Mouse (Mus musculus): ENCODE measurements at regions not wholly inside any gene's neighbourhood (a gene's known extent, or its start where the extent isn't known, plus 50 kb on each side); places are given as distances from the start of the nearest gene placed in this dataset.

- no peak for TF ChIP-seq CTCF (IDR thresholded peaks at IDR 0.05; ENCODE audit: low read depth)
- Histone ChIP-seq H3K27me3 (replicated peaks; ENCODE audit: control insufficient read depth, insufficient read depth, low read length) (no peaks in the 10 kb centered on the region), H3K9me3 (ENCODE audit: control insufficient read depth) (no peaks in the 10 kb centered on the region), H3K4me2 (replicated peaks; ENCODE audit: low read depth) (no peak overlapping the region), H3K36me3 (ENCODE audit: control insufficient read depth, insufficient read depth) (no peaks in the 10 kb centered on the region), H3K9ac (ENCODE audit: low read depth, low read length) (no peak overlapping the region), H3K27ac (ENCODE audit: low read depth, low read length) (no peak overlapping the region), H3K4me3 (ENCODE audit: low read depth, low read length) (no peak overlapping the region), H3K4me1 (replicated peaks; ENCODE audit: control insufficient read depth, insufficient read depth, low read length) (no peaks in the 10 kb centered on the region)
- 75% methylated on average over 3 of the region's 3 CpGs for WGBS
- no peak for ATAC-seq
Observed at GRCm38 (mm10) chr6:89215021-89215420, 147.4 kb downstream of the Plxna1 start.

GRCm38 (mm10) chr6:89235416-89236075 is 126.9 kb downstream of the Plxna1 start:
- H3K4me3 ChIP-seq (ENCODE audit: low read depth, low read length), result no peak overlapping the region
- ATAC-seq, result no peak

GRCm38 (mm10) chr6:89236226-89236625 is 126.2 kb downstream of the Plxna1 start:
- WGBS, result 32% methylated on average over 8 of the region's 8 CpGs
- H3K36me3 ChIP-seq (ENCODE audit: control insufficient read depth, insufficient read depth), result no peaks in the 10 kb centered on the region
- no peak overlapping the region for H3K4me2 ChIP-seq (replicated peaks; ENCODE audit: low read depth)
- no peak overlapping the region for H3K4me3 ChIP-seq (ENCODE audit: low read depth, low read length)
- no peaks in the 10 kb centered on the region for H3K27me3 ChIP-seq (replicated peaks; ENCODE audit: control insufficient read depth, insufficient read depth, low read length)
- no peak overlapping the region for H3K27ac ChIP-seq (ENCODE audit: low read depth, low read length)
- H3K9ac ChIP-seq (ENCODE audit: low read depth, low read length), result no peak overlapping the region
- H3K4me1 ChIP-seq (replicated peaks; ENCODE audit: control insufficient read depth, insufficient read depth, low read length), result no peaks in the 10 kb centered on the region
- no peaks in the 10 kb centered on the region for H3K9me3 ChIP-seq (ENCODE audit: control insufficient read depth)
- no peak for TF ChIP-seq CTCF (IDR thresholded peaks at IDR 0.05; ENCODE audit: low read depth)
- ATAC-seq, result no peak

More at GRCm38 (mm10) chr6:89235416-89236075, 126.9 kb downstream of the Plxna1 start:
- Histone ChIP-seq H3K9ac (ENCODE audit: low read depth, low read length) (no peak overlapping the region), H3K27ac (ENCODE audit: low read depth, low read length) (no peak overlapping the region), H3K36me3 (ENCODE audit: control insufficient read depth, insufficient read depth) (no peaks in the 10 kb centered on the region), H3K4me2 (replicated peaks; ENCODE audit: low read depth) (peak overlapping the region; percentile 22; the same call in 1 of the 2 replicates), H3K27me3 (replicated peaks; ENCODE audit: control insufficient read depth, insufficient read depth, low read length) (no peaks in the 10 kb centered on the region), H3K4me1 (replicated peaks; ENCODE audit: control insufficient read depth, insufficient read depth, low read length) (no peaks in the 10 kb centered on the region), H3K9me3 (ENCODE audit: control insufficient read depth) (no peaks in the 10 kb centered on the region)
- WGBS, result 15% methylated on average over 27 of the region's 27 CpGs
- TF ChIP-seq CTCF (IDR thresholded peaks at IDR 0.05; ENCODE audit: low read depth), result no peak

- Histone ChIP-seq H3K27ac (ENCODE audit: low read depth, low read length) (no peak overlapping the region), H3K4me2 (replicated peaks; ENCODE audit: low read depth) (no peak overlapping the region), H3K4me1 (replicated peaks; ENCODE audit: control insufficient read depth, insufficient read depth, low read length) (no peaks in the 10 kb centered on the region), H3K9me3 (ENCODE audit: control insufficient read depth) (no peaks in the 10 kb centered on the region), H3K36me3 (ENCODE audit: control insufficient read depth, insufficient read depth) (no peaks in the 10 kb centered on the region), H3K4me3 (ENCODE audit: low read depth, low read length) (no peak overlapping the region), H3K9ac (ENCODE audit: low read depth, low read length) (no peak overlapping the region), H3K27me3 (replicated peaks; ENCODE audit: control insufficient read depth, insufficient read depth, low read length) (no peaks in the 10 kb centered on the region)
- ATAC-seq, result no peak
- no peak for TF ChIP-seq CTCF (IDR thresholded peaks at IDR 0.05; ENCODE audit: low read depth)
- WGBS, result 68% methylated on average over 10 of the region's 10 CpGs
Observed at GRCm38 (mm10) chr6:89236892-89237646, 125.4 kb downstream of the Plxna1 start.

GRCm38 (mm10) chr6:89238871-89239270 is 123.5 kb downstream of the Plxna1 start:
- Histone ChIP-seq H3K27ac (ENCODE audit: low read depth, low read length) (no peak overlapping the region), H3K4me2 (replicated peaks; ENCODE audit: low read depth) (no peak overlapping the region), H3K4me1 (replicated peaks; ENCODE audit: control insufficient read depth, insufficient read depth, low read length) (no peaks in the 10 kb centered on the region), H3K4me3 (ENCODE audit: low read depth, low read length) (no peak overlapping the region), H3K36me3 (ENCODE audit: control insufficient read depth, insufficient read depth) (no peaks in the 10 kb centered on the region), H3K27me3 (replicated peaks; ENCODE audit: control insufficient read depth, insufficient read depth, low read length) (no peaks in the 10 kb centered on the region), H3K9me3 (ENCODE audit: control insufficient read depth) (no peaks in the 10 kb centered on the region), H3K9ac (ENCODE audit: low read depth, low read length) (no peak overlapping the region)
- 54% methylated on average over 14 of the region's 14 CpGs for WGBS
- ATAC-seq, result no peak
- TF ChIP-seq CTCF (IDR thresholded peaks at IDR 0.05; ENCODE audit: low read depth), result no peak

- 48% methylated on average over 8 of the region's 8 CpGs for WGBS
Observed at GRCm38 (mm10) chr6:89239511-89239910, 122.9 kb downstream of the Plxna1 start.

More at GRCm38 (mm10) chr6:89239511-89239910, 122.9 kb downstream of the Plxna1 start:
- Histone ChIP-seq H3K4me3 (ENCODE audit: low read depth, low read length) (no peak overlapping the region), H3K4me2 (replicated peaks; ENCODE audit: low read depth) (no peak overlapping the region), H3K9me3 (ENCODE audit: control insufficient read depth) (no peaks in the 10 kb centered on the region), H3K9ac (ENCODE audit: low read depth, low read length) (no peak overlapping the region), H3K27me3 (replicated peaks; ENCODE audit: control insufficient read depth, insufficient read depth, low read length) (no peaks in the 10 kb centered on the region), H3K27ac (ENCODE audit: low read depth, low read length) (no peak overlapping the region), H3K36me3 (ENCODE audit: control insufficient read depth, insufficient read depth) (no peaks in the 10 kb centered on the region), H3K4me1 (replicated peaks; ENCODE audit: control insufficient read depth, insufficient read depth, low read length) (no peaks in the 10 kb centered on the region)
- TF ChIP-seq CTCF (IDR thresholded peaks at IDR 0.05; ENCODE audit: low read depth), result no peak
- ATAC-seq, result no peak
